Comparison of ENCODE assay signal across 8 mouse cellular contexts in genomic region chr2:38931851-38932667, GRCm38 (mm10). TPM values are rescaled to one million over a fixed set of nuclear protein-coding genes. Genes with fewer than 3 reads are reported as not detected.
DNase-seq lines count a peak whose midpoint lies in the region; ATAC-seq and TF ChIP-seq lines count a peak whose summit lies in the region.

Gene Olfml2a (plus strand): TSS chr2:38931978.

- H3K4me3 ChIP-seq in MEL (ENCODE audit: control insufficient read depth in 1 of 2, insufficient read depth in 1 of 2, low read depth in 2 of 2, low read length in 2 of 2): peak within 1 kb of the TSS; percentile 74 to 76
- H3K4me3 ChIP-seq in hindbrain, embryonic 11.5 days (ENCODE audit: low read depth, low read length): peak within 1 kb of the TSS; percentile 40

- no peaks in the 10 kb centered on the region for H3K9me3 ChIP-seq in MEL (replicated peaks; ENCODE audit: insufficient read depth, low read length)
- no peaks in the 10 kb centered on the region for H3K9me3 ChIP-seq in hindbrain, embryonic 11.5 days (ENCODE audit: control insufficient read depth, low read length)

- peaks cover 0 to 3% of the 10 kb centered on the region in 2 experiments; a peak in 2 of 4 replicates for H3K36me3 ChIP-seq in MEL (ENCODE audit: control insufficient read depth in 1 of 2, insufficient read depth in 2 of 2, low read length in 2 of 2)
- no peaks in the 10 kb centered on the region for H3K36me3 ChIP-seq in hindbrain, embryonic 11.5 days (ENCODE audit: control insufficient read depth, insufficient read depth, low read length)

- DNase-seq in MEL (ENCODE audit: low read depth, low spot score): peak; percentile 90
- DNase-seq in cerebellum, adult 9-10 months: peak; percentile 53
- peak; percentile 66 for DNase-seq in forelimb bud, embryonic 11.5 days (ENCODE audit: low read depth, low spot score)
- DNase-seq in hindbrain, embryonic 11.5 days (ENCODE audit: low spot score): peak; percentile 81
- DNase-seq in layer of hippocampus, postnatal 14 days (ENCODE audit: low spot score in 2 of 2): peak; percentile 56 to 65
- peak; percentile 85 for DNase-seq in lung, postnatal 25 days (ENCODE audit: low spot score)
- peak; percentile 77 for DNase-seq in retina, embryonic 14.5 days (ENCODE audit: low spot score)
- peak; percentile 74 to 85 for DNase-seq in thymus, postnatal 36 days

- peak; percentile 72 to 82 (median 77) for TF ChIP-seq CTCF in MEL (IDR thresholded peaks at IDR 0.05 in 2 of 3, conservative IDR thresholded peaks at IDR 0.05 in 1 of 3; ENCODE audit: control insufficient read depth in 1 of 3, insufficient read depth in 1 of 3, low read depth in 2 of 3, low read length in 3 of 3, poor library complexity in 1 of 3, severe bottlenecking in 1 of 3)

- no peak for TF ChIP-seq EP300 in MEL (IDR thresholded peaks at IDR 0.05; ENCODE audit: low read depth in 1 of 2, low read length in 2 of 2)

- peak; percentile 42 for TF ChIP-seq RAD21 in MEL (IDR thresholded peaks at IDR 0.05; ENCODE audit: low read depth, low read length)

- H3K4me2 ChIP-seq in hindbrain, embryonic 11.5 days (replicated peaks; ENCODE audit: low read depth, low read length): peak within 1 kb of the TSS; percentile 92

- no peaks in the 10 kb centered on the region for H3K27me3 ChIP-seq in MEL (ENCODE audit: control insufficient read depth in 1 of 2, insufficient read depth in 2 of 2, low read length in 2 of 2)
- no peaks in the 10 kb centered on the region for H3K27me3 ChIP-seq in hindbrain, embryonic 11.5 days (ENCODE audit: control insufficient read depth, insufficient read depth, low read length)

- ATAC-seq in hindbrain, embryonic 11.5 days (ENCODE audit: low FRiP score): peak; percentile 74

- H3K9ac ChIP-seq in MEL (ENCODE audit: control insufficient read depth, low read depth, low read length, poor library complexity, severe bottlenecking): peak within 1 kb of the TSS; percentile 64
- peak within 1 kb of the TSS; percentile 61 for H3K9ac ChIP-seq in hindbrain, embryonic 11.5 days (ENCODE audit: low read depth, low read length)

- 0 out of 2 replicates have a peak within 1 kb of the TSS, but pooled peaks have one; percentile 8 for H3K27ac ChIP-seq in MEL (ENCODE audit: control insufficient read depth, low read depth, low read length)
- H3K27ac ChIP-seq in hindbrain, embryonic 11.5 days (ENCODE audit: low read depth, low read length): no peak within 1 kb of the TSS

- H3K79me2 ChIP-seq in MEL (ENCODE audit: control insufficient read depth, insufficient read depth, low read length, poor library complexity): no peaks in the 10 kb centered on the region; the same call in 1 of the 2 replicates

- H3K4me1 ChIP-seq in MEL (ENCODE audit: control insufficient read depth in 1 of 2, insufficient read depth in 2 of 2, low read length in 2 of 2): peaks cover 2 to 16% of the 10 kb centered on the region in 2 experiments; a peak in 3 of 4 replicates
- peaks cover 2% of the 10 kb centered on the region; the same call in 1 of the 2 replicates for H3K4me1 ChIP-seq in hindbrain, embryonic 11.5 days (replicated peaks; ENCODE audit: control insufficient read depth, insufficient read depth, low read length)

- no peak for TF ChIP-seq POLR2A in MEL (IDR thresholded peaks at IDR 0.05; ENCODE audit: control insufficient read depth in 1 of 2, insufficient read depth in 1 of 2, low read depth in 1 of 2, low read length in 2 of 2, poor library complexity in 1 of 2)

- 8% methylated on average over 31 of the region's 32 CpGs for WGBS in hindbrain, embryonic 11.5 days

TF ChIP-seq in MEL, 35 proteins besides CTCF, POLR2A, EP300 and RAD21:
- TF ChIP-seq TBP (IDR thresholded peaks at IDR 0.05; ENCODE audit: low read depth, low read length): no peak
- TF ChIP-seq JUND (IDR thresholded peaks at IDR 0.05; ENCODE audit: low read depth, low read length): no peak
- no peak for TF ChIP-seq TAL1 (IDR thresholded peaks at IDR 0.05; ENCODE audit: low read length)
- peak; percentile 59 for TF ChIP-seq MXI1 (IDR thresholded peaks at IDR 0.05; ENCODE audit: low read depth, low read length)
- TF ChIP-seq SIN3A (IDR thresholded peaks at IDR 0.05; ENCODE audit: low read length): no peak
- TF ChIP-seq CHD1 (IDR thresholded peaks at IDR 0.05; ENCODE audit: low read depth, low read length): no peak
- TF ChIP-seq HCFC1 (IDR thresholded peaks at IDR 0.05; ENCODE audit: low read depth, low read length): peak; percentile 58
- no peak; the same call in 1 of the 2 replicates for TF ChIP-seq TCF12 (IDR thresholded peaks at IDR 0.05; ENCODE audit: low read depth, low read length)
- TF ChIP-seq GABPA (IDR thresholded peaks at IDR 0.05; ENCODE audit: low read depth, low read length): no peak
- 0 out of 2 replicates have a peak, but pooled peaks have one; percentile 47 for TF ChIP-seq MAZ (IDR thresholded peaks at IDR 0.05; ENCODE audit: low read depth, low read length)
- no peak for TF ChIP-seq ZMIZ1 (IDR thresholded peaks at IDR 0.05; ENCODE audit: low read depth, low read length)
- TF ChIP-seq ZNF384 (IDR thresholded peaks at IDR 0.05; ENCODE audit: low read depth, low read length): 0 out of 2 replicates have a peak, but pooled peaks have one; percentile 17
- TF ChIP-seq ZKSCAN1 (IDR thresholded peaks at IDR 0.05; ENCODE audit: low read depth, low read length): no peak
- peak; percentile 38 for TF ChIP-seq ZC3H11A (IDR thresholded peaks at IDR 0.05; ENCODE audit: low read depth, low read length)
- no peak for TF ChIP-seq MYC (IDR thresholded peaks at IDR 0.05; ENCODE audit: low read depth, low read length)
- peak; percentile 71 for TF ChIP-seq SMC3 (IDR thresholded peaks at IDR 0.05; ENCODE audit: low read depth, low read length)
- 0 out of 2 replicates have a peak, but pooled peaks have one; percentile 28 for TF ChIP-seq NELFE (IDR thresholded peaks at IDR 0.05; ENCODE audit: low read depth, low read length)
- no peak for TF ChIP-seq ELF1 (IDR thresholded peaks at IDR 0.05; ENCODE audit: low read depth, low read length)
- 0 out of 2 replicates have a peak, but pooled peaks have one; percentile 9 for TF ChIP-seq GATA1 (IDR thresholded peaks at IDR 0.05; ENCODE audit: low read depth, low read length)
TF ChIP-seq in MEL: peak in this region for 8.

RNA-seq across cellular contexts. Expression of gene Olfml2a, which starts in this region (rescaled TPM):
- total RNA-seq in MEL (2012; rRNA removed): 0.12 and 0.13 TPM in 2 replicates
- polyA plus RNA-seq in MEL (2012; ENCODE audit: insufficient read depth in 1 of 2, insufficient read length in 2 of 2, low read depth in 1 of 2, low replicate concordance in 2 of 2, missing spikeins in 1 of 2): under 1 TPM in 1 of 2 experiments, not detected in 1; 0.33 TPM
- 1.6 and 2.5 TPM in 2 replicates for polyA plus RNA-seq in hindbrain, embryonic 11.5 days (2014; fragmentation: Nextera tagmentation; extraction: Ambion mirVana)
- 1 to 10 TPM; 2.7 to 3.5 TPM for total RNA-seq in layer of hippocampus, postnatal 14 days (2021)

Comparison
In these comparisons a context has a peak if more than half of its experiments do, and no peak if none do; other contexts are left out.
1. Peak in DNase-seq, H3K4me3 ChIP-seq, H3K27ac ChIP-seq and H3K9ac ChIP-seq in MEL; RNA of the gene not detected or under 1 TPM.